Mouse (Mus musculus): ENCODE measurements around the gene Tchh. TPM values are rescaled to one million over a fixed set of nuclear protein-coding genes. Genes with fewer than 3 reads are reported as not detected.
"Not testable (repeated sequence)": the region's sequence is repeated elsewhere in the genome, so short reads cannot be mapped to it uniquely, and the experiment has no call there.

Gene Tchh
- total RNA-seq, 2 experiments from 2014 or later, result 0.07 TPM; not detected in 1

- DNase-seq, result no peak
- intact Hi-C loops (cut with DNase I; ENCODE audit: low total_unique reads), result no loop called here
These were observed 46.4 kb downstream of the Tchh start for GRCm38 (mm10) chr3:93488541-93488940.

GRCm38 (mm10) chr3:93492176-93492575 is 50.0 kb downstream of the Tchh start:
- intact Hi-C loops (cut with DNase I; ENCODE audit: low total_unique reads), result loop anchor here (2.0 to 10.0 kb wide), 2 partner anchors 129 to 357 kb away; no protein-coding TSS in a partner anchor
- DNase-seq, result no peak

- peak; percentile 10 for DNase-seq
- intact Hi-C loops (cut with DNase I; ENCODE audit: low total_unique reads), result loop anchor here (2.0 to 10.0 kb wide), 2 partner anchors 131 to 359 kb away; no protein-coding TSS in a partner anchor
These were observed 51.9 kb downstream of the Tchh start for GRCm38 (mm10) chr3:93493992-93494391.

GRCm38 (mm10) chr3:93494774-93495173 is 52.6 kb downstream of the Tchh start:
- DNase-seq, result not testable (repeated sequence)
- intact Hi-C loops (cut with DNase I; ENCODE audit: low total_unique reads), result loop anchor here (10.0 kb wide), 1 partner anchor 360 kb away; no protein-coding TSS in a partner anchor

- intact Hi-C loops (cut with DNase I; ENCODE audit: low total_unique reads), result loop anchor here (10.0 kb wide), 1 partner anchor 362 kb away; no protein-coding TSS in a partner anchor
- DNase-seq, result no peak
These were observed 55.0 kb downstream of the Tchh start for GRCm38 (mm10) chr3:93497131-93497530.

Small RNA genes lying within 50 kb of the gene (microRNA-seq; reads per million reads assigned to microRNA genes)
- gene Gm22752, result 0 reads per million in 2 experiments

Other genes starting within 250 kb of the Tchh start
- gene Flg2, start 245.1 kb upstream of the Tchh start, total RNA-seq (2021), result not detected
- gene Flg, start 168.8 kb upstream of the Tchh start, total RNA-seq (2021), result not detected
- gene Hrnr, start 122.6 kb upstream of the Tchh start, total RNA-seq (2021), result not detected
- not detected for gene Rptn, start 48.6 kb upstream of the Tchh start, total RNA-seq (2021)
- not detected for gene Tchhl1, start 26.4 kb downstream of the Tchh start, total RNA-seq (2021)
- gene S100a11, start 78.2 kb downstream of the Tchh start, total RNA-seq (2021), result 100 to 1,000 TPM; 101 to 110 TPM
- gene S100a10, start 112.8 kb downstream of the Tchh start, total RNA-seq (2021), result 100 to 1,000 TPM; 102 to 107 TPM
- not detected for gene Tdpoz2, start 210.4 kb downstream of the Tchh start, total RNA-seq (2021)
- not detected for gene Tdpoz1, start 234.0 kb downstream of the Tchh start, total RNA-seq (2021)